Mouse (Mus musculus): ENCODE results near the gene Fyco1.

DNA sequence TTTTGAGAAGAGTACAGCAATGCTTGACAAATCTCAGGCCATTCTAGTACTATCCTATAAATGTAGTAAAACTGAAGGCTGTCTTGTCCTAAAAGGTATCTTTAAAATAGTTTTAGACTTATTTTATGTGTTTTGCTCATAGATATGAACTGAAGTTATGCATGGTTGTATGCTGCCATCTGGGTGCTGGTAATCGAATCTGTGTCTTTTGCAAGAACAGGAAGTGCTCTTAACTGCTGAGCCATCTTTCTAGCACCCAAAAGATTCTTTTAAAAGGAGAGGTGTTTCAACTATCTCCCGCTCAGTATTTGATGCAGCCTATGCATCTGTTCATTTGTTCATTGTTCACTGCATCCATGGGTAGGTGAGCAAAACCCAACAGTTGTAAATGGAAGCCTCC lies 46.5 kb downstream of the Fyco1 start:
- TF ChIP-seq CTCF (IDR thresholded peaks at IDR 0.05; ENCODE audit: control insufficient read depth, insufficient read depth, insufficient read length): no peak
- TF ChIP-seq USF1 (IDR thresholded peaks at IDR 0.05; ENCODE audit: low read depth): no peak
- no peak for TF ChIP-seq CEBPB (IDR thresholded peaks at IDR 0.05; ENCODE audit: low read depth)
- no peak for TF ChIP-seq MYOD1 (IDR thresholded peaks at IDR 0.05; ENCODE audit: control insufficient read depth, insufficient read length, low read depth)

All from C2C12 (cell line).